Mouse (Mus musculus) midbrain, embryonic 12.5 days (tissue): ENCODE data around the gene Heca. TPM values are rescaled to one million over a fixed set of nuclear protein-coding genes. Genes with fewer than 3 reads are reported as not detected.

Experiments
- ATAC-seq: fragments of 200-750 bp; cut with Nextera tagmentation; 2 replicates; pipeline ENCODE4 v1.8.0; 2017; ENCODE audit warnings: low read depth, moderate TSS enrichment, moderate library complexity; ENCODE audit not compliant: low FRiP score
- H3K27ac ChIP-seq: fragments of 300-500 bp; sonication (generic); replicated peaks from 2 replicates; pipeline ENCODE4 v1.5.1; 2016; ENCODE audit warnings: mild to moderate bottlenecking
- H3K27me3 ChIP-seq: fragments of 300-500 bp; sonication (generic); 2 replicates; pipeline ENCODE4 v1.6.1; 2016; ENCODE audit warnings: mild to moderate bottlenecking
- H3K36me3 ChIP-seq: fragments of 300-500 bp; sonication (generic); 2 replicates; pipeline ENCODE4 v1.6.1; 2016
- H3K4me1 ChIP-seq: fragments of 300-500 bp; sonication (generic); 2 replicates; pipeline ENCODE4 v1.6.1; 2016
- H3K4me2 ChIP-seq: fragments of 300-500 bp; sonication (generic); replicated peaks from 2 replicates; pipeline ENCODE4 v1.6.1; 2016; ENCODE audit warnings: mild to moderate bottlenecking, moderate library complexity
- H3K4me3 ChIP-seq: fragments of 300-500 bp; sonication (generic); 2 replicates; pipeline ENCODE4 v1.5.1; 2016; ENCODE audit warnings: mild to moderate bottlenecking
- H3K9ac ChIP-seq: fragments of 300-500 bp; sonication (generic); replicated peaks from 2 replicates; pipeline ENCODE4 v1.6.1; 2016; ENCODE audit warnings: mild to moderate bottlenecking, moderate library complexity
- H3K9me3 ChIP-seq: fragments of 300-500 bp; sonication (generic); 2 replicates; pipeline ENCODE4 v1.6.1; 2016; ENCODE audit warnings: mild to moderate bottlenecking
- WGBS: fragments of 180-500 bp; shearing (Covaris S2); methylation state at CpG from one replicate; pipeline ENCODE4 v1.1.7; 2016; 5-methylcytosine and 5-hydroxymethylcytosine counted together
- polyA plus RNA-seq: library from polyadenylated mRNA; unstranded; fragments of >200 nt; fragmentation: Nextera tagmentation; extraction: Ambion mirVana; gene quantifications from 2 replicates; pipeline ENCODE4 v1.2.1, GENCODE M21; 2016

The Heca gene
- polyA plus RNA-seq, 1 experiment from 2014 or later: 4.1 TPM

- Histone ChIP-seq H3K36me3 (no peaks in the 10 kb centered on the region), H3K27me3 (no peaks in the 10 kb centered on the region), H3K27ac (no peak overlapping the region), H3K4me1 (no peaks in the 10 kb centered on the region; the same call in 1 of the 2 replicates), H3K4me2 (no peak overlapping the region), H3K9ac (no peak overlapping the region), H3K9me3 (no peaks in the 10 kb centered on the region), H3K4me3 (no peak overlapping the region)
- ATAC-seq: peak; percentile 78
- 36% methylated on average over 8 of the region's 8 CpGs for WGBS
These were observed 69.6 kb downstream of the Heca start for GRCm38 (mm10) chr10:17878002-17878919.

DNA sequence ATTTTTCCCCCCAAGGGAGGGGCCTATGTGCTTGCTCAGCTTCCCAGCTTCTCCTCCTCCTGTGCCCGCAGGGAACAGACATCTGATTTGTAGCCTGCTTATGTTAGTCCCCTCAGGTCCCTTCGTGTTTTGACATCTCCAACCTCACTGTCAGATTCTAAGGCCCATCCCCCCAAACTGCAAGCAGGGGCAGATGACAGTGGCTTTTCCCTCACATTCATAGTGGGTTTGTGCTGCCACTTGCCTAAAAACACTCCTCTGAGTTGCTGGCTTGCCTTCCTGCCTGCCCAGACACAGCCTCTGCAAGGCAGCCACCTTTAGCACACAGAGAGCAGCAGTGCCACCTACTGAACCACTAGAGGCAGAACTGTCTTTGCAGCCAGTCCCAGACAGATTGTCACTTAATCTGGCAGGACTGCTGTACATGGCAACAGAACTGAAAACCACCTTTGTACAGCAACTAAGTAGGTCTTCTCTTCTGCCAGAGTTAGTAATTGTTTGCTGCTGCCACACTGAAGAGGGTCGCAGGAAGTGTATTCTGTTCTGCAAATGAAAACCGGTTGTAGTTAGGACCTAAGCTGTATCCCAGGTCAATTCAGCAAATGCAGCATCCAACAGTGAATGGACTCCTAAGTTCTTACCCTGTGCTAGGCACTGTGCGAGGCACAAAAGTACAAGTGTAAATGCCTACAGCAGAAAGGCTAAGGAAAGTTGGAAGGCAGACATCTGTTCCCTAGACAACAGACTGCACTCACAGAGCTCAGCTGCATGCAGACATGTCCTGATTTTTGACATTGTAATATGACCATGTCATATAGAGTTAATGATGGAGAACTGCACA is 77.8 kb downstream of the Heca start:
- Histone ChIP-seq H3K27ac (no peak overlapping the region), H3K4me1 (peaks cover 5% of the 10 kb centered on the region), H3K36me3 (no peaks in the 10 kb centered on the region), H3K4me3 (no peak overlapping the region), H3K9me3 (no peaks in the 10 kb centered on the region), H3K27me3 (no peaks in the 10 kb centered on the region), H3K9ac (no peak overlapping the region), H3K4me2 (no peak overlapping the region)
- WGBS: 31% methylated on average over 5 of the region's 5 CpGs
- ATAC-seq: peak; percentile 96

- no peak overlapping the region for H3K27ac ChIP-seq
- no peak overlapping the region for H3K9ac ChIP-seq
- no peaks in the 10 kb centered on the region for H3K4me1 ChIP-seq
- no peaks in the 10 kb centered on the region for H3K27me3 ChIP-seq
- H3K4me3 ChIP-seq: no peak overlapping the region
- H3K36me3 ChIP-seq: no peaks in the 10 kb centered on the region
- no peaks in the 10 kb centered on the region for H3K9me3 ChIP-seq
- H3K4me2 ChIP-seq: no peak overlapping the region
- no peak for ATAC-seq
- WGBS: 79% methylated on average over 6 of the region's 6 CpGs
These were observed 87.0 kb downstream of the Heca start for GRCm38 (mm10) chr10:17860701-17861480.

- 87% methylated on average over 9 of the region's 9 CpGs for WGBS
- H3K27me3 ChIP-seq: no peaks in the 10 kb centered on the region
These were observed 90.1 kb downstream of the Heca start for GRCm38 (mm10) chr10:17857647-17858261.

DNA sequence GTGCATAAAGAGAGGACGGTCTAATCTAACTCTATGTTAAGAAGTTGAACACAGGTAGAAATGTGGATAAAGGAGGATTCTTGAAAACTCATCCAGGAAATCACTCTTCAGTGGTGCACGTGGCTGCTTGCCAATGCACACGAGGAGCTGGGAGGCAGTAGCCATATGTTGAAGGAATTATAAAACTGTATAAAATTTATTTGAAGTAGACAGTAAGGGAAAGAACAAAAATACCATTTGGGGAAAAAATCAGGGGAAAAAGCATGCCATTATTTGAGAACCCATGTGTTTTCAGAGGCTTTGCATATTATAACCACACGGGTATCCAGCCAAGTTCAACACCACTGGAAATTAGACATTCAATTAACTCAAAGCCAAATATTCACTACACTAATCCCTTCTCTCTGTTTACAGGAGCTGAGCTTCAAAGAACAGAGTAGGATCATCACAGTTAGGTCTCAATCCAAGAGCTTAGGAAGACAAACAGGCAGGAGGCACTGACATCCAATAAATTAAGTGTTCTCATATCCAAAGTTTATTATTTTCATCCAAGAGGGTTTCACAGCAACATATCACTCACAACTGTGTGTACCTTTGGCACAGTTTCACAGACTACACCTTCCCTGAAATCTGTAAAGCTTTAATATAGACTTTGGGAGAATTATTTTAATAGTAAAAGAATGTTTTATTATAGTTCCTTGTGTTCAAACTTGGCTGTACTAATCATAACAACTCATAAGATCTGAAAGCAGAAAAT is 102.9 kb downstream of the Heca start:
- no peak overlapping the region for H3K27ac ChIP-seq
- 62% methylated on average over 4 of the region's 4 CpGs for WGBS
- no peaks in the 10 kb centered on the region for H3K27me3 ChIP-seq
- H3K4me3 ChIP-seq: no peak overlapping the region
- no peak overlapping the region for H3K9ac ChIP-seq
- H3K4me1 ChIP-seq: no peaks in the 10 kb centered on the region
- H3K36me3 ChIP-seq: peaks cover 15% of the 10 kb centered on the region
- H3K9me3 ChIP-seq: 0 out of 2 replicates have a peak, but pooled peaks cover 3% of the 10 kb centered on the region
- ATAC-seq: no peak
- H3K4me2 ChIP-seq: no peak overlapping the region

More at GRCm38 (mm10) chr10:17857647-17858261, 90.1 kb downstream of the Heca start:
- no peak overlapping the region for H3K4me3 ChIP-seq
- no peaks in the 10 kb centered on the region for H3K9me3 ChIP-seq
- no peaks in the 10 kb centered on the region for H3K4me1 ChIP-seq
- H3K36me3 ChIP-seq: no peaks in the 10 kb centered on the region
- H3K4me2 ChIP-seq: no peak overlapping the region
- no peak overlapping the region for H3K9ac ChIP-seq
- ATAC-seq: no peak
- no peak overlapping the region for H3K27ac ChIP-seq

- Histone ChIP-seq H3K27me3 (no peaks in the 10 kb centered on the region), H3K4me3 (no peak overlapping the region), H3K4me1 (no peaks in the 10 kb centered on the region), H3K27ac (no peak overlapping the region), H3K36me3 (peaks cover 15% of the 10 kb centered on the region), H3K9ac (no peak overlapping the region), H3K4me2 (no peak overlapping the region), H3K9me3 (0 out of 2 replicates have a peak, but pooled peaks cover 3% of the 10 kb centered on the region)
- WGBS: 91% methylated on average over 3 of the region's 3 CpGs
- ATAC-seq: no peak
These were observed 105.8 kb downstream of the Heca start for GRCm38 (mm10) chr10:17842030-17842429.

- H3K9ac ChIP-seq: no peak overlapping the region
- H3K36me3 ChIP-seq: no peaks in the 10 kb centered on the region
- H3K4me3 ChIP-seq: no peak overlapping the region
- peaks cover 3% of the 10 kb centered on the region; the same call in 1 of the 2 replicates for H3K4me1 ChIP-seq
- H3K4me2 ChIP-seq: no peak overlapping the region
- no peaks in the 10 kb centered on the region for H3K27me3 ChIP-seq
- WGBS: 97% methylated on average over 1 of the region's 1 CpGs
- no peak for ATAC-seq
- H3K9me3 ChIP-seq: no peaks in the 10 kb centered on the region
- no peak overlapping the region for H3K27ac ChIP-seq
These were observed 111.6 kb downstream of the Heca start for GRCm38 (mm10) chr10:17836275-17836674.

DNA sequence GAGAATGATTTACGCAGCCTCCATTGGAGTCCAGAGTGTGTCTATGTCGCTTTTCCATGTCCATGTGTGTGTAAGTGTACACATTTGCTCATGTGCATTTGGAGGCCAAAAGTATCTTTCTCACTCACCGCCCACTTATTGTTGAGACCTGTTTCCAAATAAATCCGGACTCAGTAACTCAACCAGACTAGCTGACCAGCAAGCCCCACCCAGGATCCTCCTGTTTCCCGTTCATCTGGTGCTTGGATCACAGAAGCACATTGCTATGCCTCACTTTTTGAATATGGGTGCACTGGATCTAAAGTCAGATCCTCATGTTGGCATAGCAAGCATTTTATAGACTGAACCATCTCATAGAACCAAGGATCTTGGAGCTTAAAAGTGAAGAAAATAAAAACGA is 112.8 kb downstream of the Heca start:
- no peaks in the 10 kb centered on the region for H3K9me3 ChIP-seq
- no peak overlapping the region for H3K9ac ChIP-seq
- H3K4me1 ChIP-seq: peaks cover 14% of the 10 kb centered on the region
- no peaks in the 10 kb centered on the region; the same call in 1 of the 2 replicates for H3K36me3 ChIP-seq
- WGBS: 91% methylated on average over 6 of the region's 6 CpGs
- H3K4me3 ChIP-seq: no peak overlapping the region
- H3K27me3 ChIP-seq: no peaks in the 10 kb centered on the region
- no peak overlapping the region for H3K27ac ChIP-seq
- H3K4me2 ChIP-seq: no peak overlapping the region
- ATAC-seq: no peak

DNA sequence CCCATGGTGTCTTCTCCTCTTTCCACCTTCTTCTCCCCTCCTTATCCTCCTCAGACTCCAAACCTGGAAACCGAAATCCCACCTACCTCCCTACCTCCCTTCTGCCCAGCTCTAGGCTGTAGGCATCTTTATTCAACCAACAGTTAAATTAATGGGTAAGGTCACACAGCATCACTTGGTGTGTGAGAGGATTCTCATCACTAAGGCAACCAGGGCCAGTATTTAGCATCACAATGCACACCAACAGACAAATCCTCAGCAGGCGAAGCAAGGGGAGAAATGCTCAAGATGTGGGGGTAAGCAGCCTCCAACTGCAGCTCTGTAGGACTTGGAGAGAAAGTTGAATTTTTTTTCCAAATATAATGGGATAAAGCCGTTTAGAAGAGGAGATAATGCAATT is 116.8 kb downstream of the Heca start:
- 5% methylated on average over 3 of the region's 3 CpGs for WGBS
- H3K4me2 ChIP-seq: no peak overlapping the region
- no peaks in the 10 kb centered on the region for H3K9me3 ChIP-seq
- no peak overlapping the region for H3K4me3 ChIP-seq
- peak; percentile 65 for ATAC-seq
- H3K36me3 ChIP-seq: no peaks in the 10 kb centered on the region; the same call in 1 of the 2 replicates
- H3K27ac ChIP-seq: peak overlapping the region; percentile 7; the same call in 1 of the 2 replicates
- peaks cover 22% of the 10 kb centered on the region for H3K4me1 ChIP-seq
- no peaks in the 10 kb centered on the region for H3K27me3 ChIP-seq
- H3K9ac ChIP-seq: no peak overlapping the region

DNA sequence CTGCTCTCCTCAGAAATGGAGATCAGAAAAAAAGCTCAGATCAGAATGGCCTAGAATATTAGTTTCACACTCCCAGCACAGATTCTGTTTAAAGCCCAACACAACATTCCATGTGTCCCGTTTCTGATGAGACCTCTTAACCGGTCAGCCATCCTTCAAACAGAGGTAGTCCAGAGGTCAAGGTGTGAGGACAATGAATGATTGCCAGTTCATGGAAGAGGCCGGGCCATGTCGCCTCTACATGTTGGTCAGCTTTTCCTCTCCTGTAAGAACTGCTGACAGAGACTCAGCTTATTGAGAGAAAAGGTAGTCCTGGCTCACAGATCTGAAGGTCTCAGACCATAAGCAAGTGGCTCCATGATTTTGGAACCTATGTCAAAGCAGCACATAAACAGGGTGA is 118.7 kb downstream of the Heca start:
- no peaks in the 10 kb centered on the region; the same call in 1 of the 2 replicates for H3K36me3 ChIP-seq
- H3K4me1 ChIP-seq: peaks cover 22% of the 10 kb centered on the region
- no peaks in the 10 kb centered on the region for H3K9me3 ChIP-seq
- no peak overlapping the region for H3K4me3 ChIP-seq
- H3K27me3 ChIP-seq: no peaks in the 10 kb centered on the region
- no peak for ATAC-seq
- WGBS: 88% methylated on average over 4 of the region's 4 CpGs
- no peak overlapping the region for H3K9ac ChIP-seq
- no peak overlapping the region for H3K4me2 ChIP-seq
- H3K27ac ChIP-seq: no peak overlapping the region
